20 mouse cellular contexts compared by ENCODE assay signal in genomic region chr7:132994628-132995191, GRCm38 (mm10).
DNase-seq lines count a peak whose midpoint lies in the region; ATAC-seq and TF ChIP-seq lines count a peak whose summit lies in the region.
"Had no signal": no experiment of that assay in that cellular context is flagged by ENCODE, and none has a peak within 500 bp of the region (broad histone marks: within the 10 kb centered on the region; RNA-seq: fewer than 3 reads in every experiment).

No protein-coding gene starts in this region.

- peaks cover 5% of the 10 kb centered on the region; the same call in 1 of the 2 replicates for H3K4me1 ChIP-seq in midbrain, embryonic 13.5 days (replicated peaks)
- H3K4me1 ChIP-seq in midbrain, embryonic 10.5 days: no peaks in the 10 kb centered on the region
- H3K4me1 ChIP-seq in embryonic facial prominence, embryonic 10.5 days: no peaks in the 10 kb centered on the region
- peaks cover 10% of the 10 kb centered on the region; the same call in 1 of the 2 replicates for H3K4me1 ChIP-seq in midbrain, embryonic 15.5 days
- H3K4me1 ChIP-seq: embryonic facial prominence, embryonic 15.5 days; forebrain, embryonic 12.5 days had no signal

- no peak for TF ChIP-seq CTCF in gastrocnemius, adult 2 months (IDR thresholded peaks at IDR 0.05)

- peak overlapping the region; percentile 96 for H3K27ac ChIP-seq in gastrocnemius, adult 2 months
- H3K27ac ChIP-seq in midbrain, embryonic 13.5 days: peak overlapping the region; percentile 49
- no peak overlapping the region for H3K27ac ChIP-seq in midbrain, embryonic 10.5 days (replicated peaks)
- H3K27ac ChIP-seq in embryonic facial prominence, embryonic 10.5 days (replicated peaks): no peak overlapping the region
- peak overlapping the region; percentile 48 for H3K27ac ChIP-seq in midbrain, embryonic 15.5 days
- H3K27ac ChIP-seq: embryonic facial prominence, embryonic 15.5 days; forebrain, embryonic 12.5 days had no signal

- peaks cover 76% of the 10 kb centered on the region for H3K36me3 ChIP-seq in midbrain, embryonic 13.5 days
- H3K36me3 ChIP-seq in midbrain, embryonic 10.5 days: peaks cover 100% of the 10 kb centered on the region
- H3K36me3 ChIP-seq in embryonic facial prominence, embryonic 10.5 days (replicated peaks): peaks cover 100% of the 10 kb centered on the region
- peaks cover 12% of the 10 kb centered on the region for H3K36me3 ChIP-seq in midbrain, embryonic 15.5 days (replicated peaks)

- no peaks in the 10 kb centered on the region for H3K27me3 ChIP-seq in midbrain, embryonic 13.5 days
- no peaks in the 10 kb centered on the region for H3K27me3 ChIP-seq in midbrain, embryonic 10.5 days (ENCODE audit: low read depth, poor library complexity, severe bottlenecking)
- no peaks in the 10 kb centered on the region for H3K27me3 ChIP-seq in embryonic facial prominence, embryonic 10.5 days (replicated peaks; ENCODE audit: low read depth, poor library complexity, severe bottlenecking)
- no peaks in the 10 kb centered on the region for H3K27me3 ChIP-seq in midbrain, embryonic 15.5 days (replicated peaks)
- H3K27me3 ChIP-seq: embryonic facial prominence, embryonic 15.5 days; forebrain, embryonic 12.5 days had no signal

- no peak overlapping the region for H3K4me2 ChIP-seq in midbrain, embryonic 13.5 days (replicated peaks)
- no peak overlapping the region for H3K4me2 ChIP-seq in midbrain, embryonic 15.5 days
- H3K4me2 ChIP-seq: embryonic facial prominence, embryonic 15.5 days; forebrain, embryonic 12.5 days had no signal

- no peak overlapping the region for H3K4me3 ChIP-seq in gastrocnemius, adult 2 months
- no peak overlapping the region for H3K4me3 ChIP-seq in midbrain, embryonic 13.5 days (replicated peaks)
- H3K4me3 ChIP-seq in midbrain, embryonic 10.5 days: no peak overlapping the region
- no peak overlapping the region for H3K4me3 ChIP-seq in embryonic facial prominence, embryonic 10.5 days
- no peak overlapping the region for H3K4me3 ChIP-seq in midbrain, embryonic 15.5 days
- H3K4me3 ChIP-seq: embryonic facial prominence, embryonic 15.5 days; forebrain, embryonic 12.5 days had no signal

- intact Hi-C loops in gastrocnemius, adult 2 months (cut with DNase I): loop anchor here (5.0 kb wide), 3 partner anchors 142 to 322 kb away; partner anchors contain the start of genes Eef1akmt2 and Fam53b

- peak; percentile 20 for DNase-seq in gastrocnemius, adult 2 months
- DNase-seq in gastrocnemius, postnatal 10 days: no peak
- no peak for DNase-seq in midbrain, embryonic 10.5 days (ENCODE audit: low spot score)
- peak; percentile 6 for DNase-seq in embryonic facial prominence, embryonic 10.5 days (ENCODE audit: low spot score)
- no peak for DNase-seq in urinary bladder, postnatal 36 days (ENCODE audit: low spot score in 2 of 2)
- DNase-seq: adrenal gland, postnatal 14 days; cerebellum, adult 11-12 months; cerebellum, postnatal 14 days; embryo, embryonic 11 days; gastrocnemius, postnatal 25 days; kidney, adult 2 months; kidney, postnatal 10 days; lung, adult 2 months; thymus, postnatal 25 days had no signal

- no peaks in the 10 kb centered on the region for H3K9me3 ChIP-seq in midbrain, embryonic 13.5 days
- no peaks in the 10 kb centered on the region for H3K9me3 ChIP-seq in midbrain, embryonic 10.5 days (replicated peaks)
- no peaks in the 10 kb centered on the region for H3K9me3 ChIP-seq in embryonic facial prominence, embryonic 10.5 days
- H3K9me3 ChIP-seq in midbrain, embryonic 15.5 days: no peaks in the 10 kb centered on the region
- H3K9me3 ChIP-seq: embryonic facial prominence, embryonic 15.5 days; forebrain, embryonic 12.5 days; G1E had no signal

- ATAC-seq in midbrain, embryonic 13.5 days: peak; percentile 58
- ATAC-seq in midbrain, embryonic 15.5 days (replicated peaks): peak; percentile 59
- ATAC-seq: activated CD4-positive, CD25-positive, alpha-beta regulatory T cell, adult 4 months had no signal

- 65% methylated on average over 6 of the region's 6 CpGs for WGBS in midbrain, embryonic 13.5 days
- 87% methylated on average over 6 of the region's 6 CpGs for WGBS in midbrain, embryonic 10.5 days
- 84% methylated on average over 6 of the region's 6 CpGs for WGBS in embryonic facial prominence, embryonic 10.5 days
- 51% methylated on average over 6 of the region's 6 CpGs for WGBS in midbrain, embryonic 15.5 days

- no peak overlapping the region for H3K9ac ChIP-seq in midbrain, embryonic 13.5 days (replicated peaks)
- no peak overlapping the region for H3K9ac ChIP-seq in midbrain, embryonic 15.5 days
- H3K9ac ChIP-seq: embryonic facial prominence, embryonic 15.5 days; forebrain, embryonic 12.5 days had no signal

Comparison
In these comparisons a context has a peak if more than half of its experiments do, and no peak if none do; other contexts are left out.
1. DNase-seq: peak in gastrocnemius, adult 2 months (single experiment) and embryonic facial prominence, embryonic 10.5 days (single experiment); none in gastrocnemius, postnatal 10 days (single experiment), midbrain, embryonic 10.5 days (single experiment) and urinary bladder, postnatal 36 days (0 of 2).
2. H3K27ac ChIP-seq: peak in gastrocnemius, adult 2 months (single experiment), midbrain, embryonic 13.5 days (single experiment) and midbrain, embryonic 15.5 days (single experiment); none in midbrain, embryonic 10.5 days (single experiment) and embryonic facial prominence, embryonic 10.5 days (single experiment).